Mouse (Mus musculus): ENCODE data around the gene Map2k4. TPM values are rescaled to one million over a fixed set of nuclear protein-coding genes. Genes with fewer than 3 reads are reported as not detected.

The Map2k4 gene
- polyA plus RNA-seq, 1 experiment from 2014 or later, result 30.1 TPM

- no peak overlapping the region for H3K4me3 ChIP-seq (ENCODE audit: low read depth, low read length)
- no peak overlapping the region for H3K9ac ChIP-seq (ENCODE audit: low read depth, low read length)
- H3K4me1 ChIP-seq (ENCODE audit: control insufficient read depth, low read depth, low read length), result peaks cover 4% of the 10 kb centered on the region
- WGBS (ENCODE audit: insufficient replicate concordance), result 79% methylated on average over 2 of the region's 2 CpGs
- H3K27ac ChIP-seq (ENCODE audit: low read length), result no peak overlapping the region
- no peak for ATAC-seq (ENCODE audit: low read depth)
- H3K4me2 ChIP-seq (ENCODE audit: low read depth, low read length), result no peak overlapping the region
- no peaks in the 10 kb centered on the region; the same call in 1 of the 2 replicates for H3K36me3 ChIP-seq (ENCODE audit: control insufficient read depth, insufficient read depth)
- no peaks in the 10 kb centered on the region for H3K9me3 ChIP-seq (replicated peaks; ENCODE audit: control insufficient read depth, low read length)
- H3K27me3 ChIP-seq (ENCODE audit: control insufficient read depth, insufficient read depth, low read depth, low read length), result no peaks in the 10 kb centered on the region
Measured at GRCm38 (mm10) chr11:65760912-65761311, 27.2 kb downstream of the Map2k4 start.

DNA sequence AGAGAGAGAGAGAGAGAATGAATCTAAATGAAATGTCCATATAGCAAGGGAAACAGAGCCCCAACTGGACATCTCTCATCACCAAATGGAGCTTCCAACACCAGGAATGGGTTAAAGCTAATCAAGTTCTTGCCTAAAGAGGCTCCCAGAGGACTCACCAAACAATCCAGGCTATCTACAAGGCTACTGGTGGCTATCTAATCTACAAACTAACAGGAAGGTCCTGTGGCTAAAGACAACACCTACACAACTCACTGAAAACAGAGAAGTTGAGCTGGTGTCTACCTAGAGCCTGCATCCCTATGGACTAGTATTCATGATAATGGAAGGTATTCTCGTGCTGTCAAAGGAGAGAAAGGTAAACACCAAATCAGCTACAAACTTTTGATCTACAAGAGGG is 28.7 kb downstream of the Map2k4 start:
- no peaks in the 10 kb centered on the region; the same call in 1 of the 2 replicates for H3K36me3 ChIP-seq (ENCODE audit: control insufficient read depth, insufficient read depth)
- H3K9me3 ChIP-seq (replicated peaks; ENCODE audit: control insufficient read depth, low read length), result no peaks in the 10 kb centered on the region
- no peak overlapping the region for H3K9ac ChIP-seq (ENCODE audit: low read depth, low read length)
- no peak overlapping the region for H3K4me2 ChIP-seq (ENCODE audit: low read depth, low read length)
- H3K4me3 ChIP-seq (ENCODE audit: low read depth, low read length), result no peak overlapping the region
- no peaks in the 10 kb centered on the region for H3K27me3 ChIP-seq (ENCODE audit: control insufficient read depth, insufficient read depth, low read depth, low read length)
- ATAC-seq (ENCODE audit: low read depth), result no peak
- WGBS (ENCODE audit: insufficient replicate concordance), result 46% methylated on average over 1 of the region's 1 CpGs
- peaks cover 4% of the 10 kb centered on the region for H3K4me1 ChIP-seq (ENCODE audit: control insufficient read depth, low read depth, low read length)
- H3K27ac ChIP-seq (ENCODE audit: low read length), result no peak overlapping the region

GRCm38 (mm10) chr11:65754161-65754560 is 33.9 kb downstream of the Map2k4 start:
- no peaks in the 10 kb centered on the region for H3K9me3 ChIP-seq (replicated peaks; ENCODE audit: control insufficient read depth, low read length)
- no peak overlapping the region for H3K27ac ChIP-seq (ENCODE audit: low read length)
- H3K4me1 ChIP-seq (ENCODE audit: control insufficient read depth, low read depth, low read length), result peaks cover 4% of the 10 kb centered on the region
- H3K9ac ChIP-seq (ENCODE audit: low read depth, low read length), result no peak overlapping the region
- no peaks in the 10 kb centered on the region for H3K27me3 ChIP-seq (ENCODE audit: control insufficient read depth, insufficient read depth, low read depth, low read length)
- H3K4me2 ChIP-seq (ENCODE audit: low read depth, low read length), result no peak overlapping the region
- no peak overlapping the region for H3K4me3 ChIP-seq (ENCODE audit: low read depth, low read length)
- ATAC-seq (ENCODE audit: low read depth), result peak; percentile 77
- WGBS (ENCODE audit: insufficient replicate concordance), result 69% methylated on average over 4 of the region's 4 CpGs
- no peaks in the 10 kb centered on the region; the same call in 1 of the 2 replicates for H3K36me3 ChIP-seq (ENCODE audit: control insufficient read depth, insufficient read depth)

DNA sequence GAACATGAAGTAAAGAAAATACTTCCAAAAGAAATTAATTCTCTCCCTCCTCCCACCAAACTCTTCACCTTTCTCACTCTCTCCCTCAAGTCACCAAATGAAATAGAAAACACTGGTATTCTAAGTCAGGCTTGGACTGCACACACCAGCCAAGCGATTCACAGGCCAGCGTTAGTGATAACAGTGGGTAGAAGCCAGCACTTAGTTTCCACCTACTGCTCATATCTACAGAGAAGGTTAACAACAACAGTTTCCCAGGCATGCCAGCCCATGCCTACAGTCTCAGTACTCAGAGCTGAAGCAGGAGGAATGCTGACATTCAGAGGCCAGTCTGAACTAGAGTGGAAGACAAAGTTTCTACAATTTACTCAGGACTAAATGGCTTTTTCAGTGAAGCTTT is 34.5 kb downstream of the Map2k4 start:
- WGBS (ENCODE audit: insufficient replicate concordance), result 17% methylated on average over 2 of the region's 2 CpGs
- peaks cover 4% of the 10 kb centered on the region for H3K4me1 ChIP-seq (ENCODE audit: control insufficient read depth, low read depth, low read length)
- peak overlapping the region; percentile 54; the same call in 1 of the 2 replicates for H3K27ac ChIP-seq (ENCODE audit: low read length)
- no peaks in the 10 kb centered on the region; the same call in 1 of the 2 replicates for H3K36me3 ChIP-seq (ENCODE audit: control insufficient read depth, insufficient read depth)
- H3K4me3 ChIP-seq (ENCODE audit: low read depth, low read length), result no peak overlapping the region
- no peak overlapping the region for H3K4me2 ChIP-seq (ENCODE audit: low read depth, low read length)
- H3K27me3 ChIP-seq (ENCODE audit: control insufficient read depth, insufficient read depth, low read depth, low read length), result no peaks in the 10 kb centered on the region
- H3K9me3 ChIP-seq (replicated peaks; ENCODE audit: control insufficient read depth, low read length), result no peaks in the 10 kb centered on the region
- H3K9ac ChIP-seq (ENCODE audit: low read depth, low read length), result no peak overlapping the region
- ATAC-seq (ENCODE audit: low read depth), result peak; percentile 35; the same call in 1 of the 2 replicates

GRCm38 (mm10) chr11:65750546-65750945 is 37.6 kb downstream of the Map2k4 start:
- Histone ChIP-seq H3K9me3 (replicated peaks; ENCODE audit: control insufficient read depth, low read length) (no peaks in the 10 kb centered on the region), H3K4me2 (ENCODE audit: low read depth, low read length) (no peak overlapping the region), H3K4me3 (ENCODE audit: low read depth, low read length) (no peak overlapping the region), H3K9ac (ENCODE audit: low read depth, low read length) (no peak overlapping the region), H3K4me1 (ENCODE audit: control insufficient read depth, low read depth, low read length) (peaks cover 4% of the 10 kb centered on the region), H3K27ac (ENCODE audit: low read length) (no peak overlapping the region), H3K27me3 (ENCODE audit: control insufficient read depth, insufficient read depth, low read depth, low read length) (no peaks in the 10 kb centered on the region), H3K36me3 (ENCODE audit: control insufficient read depth, insufficient read depth) (no peaks in the 10 kb centered on the region)
- 60% methylated on average over 3 of the region's 3 CpGs for WGBS (ENCODE audit: insufficient replicate concordance)
- ATAC-seq (ENCODE audit: low read depth), result no peak

GRCm38 (mm10) chr11:65747433-65747832 is 40.7 kb downstream of the Map2k4 start:
- Histone ChIP-seq H3K9ac (ENCODE audit: low read depth, low read length) (no peak overlapping the region), H3K36me3 (ENCODE audit: control insufficient read depth, insufficient read depth) (no peaks in the 10 kb centered on the region), H3K27ac (ENCODE audit: low read length) (no peak overlapping the region), H3K4me1 (ENCODE audit: control insufficient read depth, low read depth, low read length) (no peaks in the 10 kb centered on the region), H3K27me3 (ENCODE audit: control insufficient read depth, insufficient read depth, low read depth, low read length) (no peaks in the 10 kb centered on the region), H3K4me3 (ENCODE audit: low read depth, low read length) (no peak overlapping the region), H3K4me2 (ENCODE audit: low read depth, low read length) (no peak overlapping the region), H3K9me3 (replicated peaks; ENCODE audit: control insufficient read depth, low read length) (no peaks in the 10 kb centered on the region)
- ATAC-seq (ENCODE audit: low read depth), result no peak

GRCm38 (mm10) chr11:65745707-65746333 is 42.3 kb downstream of the Map2k4 start:
- Histone ChIP-seq H3K9ac (ENCODE audit: low read depth, low read length) (no peak overlapping the region), H3K27me3 (ENCODE audit: control insufficient read depth, insufficient read depth, low read depth, low read length) (no peaks in the 10 kb centered on the region), H3K4me2 (ENCODE audit: low read depth, low read length) (no peak overlapping the region), H3K4me1 (ENCODE audit: control insufficient read depth, low read depth, low read length) (no peaks in the 10 kb centered on the region; the same call in 1 of the 2 replicates), H3K36me3 (ENCODE audit: control insufficient read depth, insufficient read depth) (no peaks in the 10 kb centered on the region), H3K4me3 (ENCODE audit: low read depth, low read length) (no peak overlapping the region), H3K9me3 (replicated peaks; ENCODE audit: control insufficient read depth, low read length) (no peaks in the 10 kb centered on the region), H3K27ac (ENCODE audit: low read length) (no peak overlapping the region)
- no peak for ATAC-seq (ENCODE audit: low read depth)
- 83% methylated on average over 8 of the region's 8 CpGs for WGBS (ENCODE audit: insufficient replicate concordance)

GRCm38 (mm10) chr11:65743866-65744265 is 44.2 kb downstream of the Map2k4 start:
- Histone ChIP-seq H3K27me3 (ENCODE audit: control insufficient read depth, insufficient read depth, low read depth, low read length) (no peaks in the 10 kb centered on the region), H3K4me3 (ENCODE audit: low read depth, low read length) (no peak overlapping the region), H3K4me2 (ENCODE audit: low read depth, low read length) (no peak overlapping the region), H3K9me3 (replicated peaks; ENCODE audit: control insufficient read depth, low read length) (no peaks in the 10 kb centered on the region), H3K4me1 (ENCODE audit: control insufficient read depth, low read depth, low read length) (peaks cover 9% of the 10 kb centered on the region), H3K36me3 (ENCODE audit: control insufficient read depth, insufficient read depth) (no peaks in the 10 kb centered on the region), H3K27ac (ENCODE audit: low read length) (no peak overlapping the region), H3K9ac (ENCODE audit: low read depth, low read length) (no peak overlapping the region)
- ATAC-seq (ENCODE audit: low read depth), result no peak
- 82% methylated on average over 3 of the region's 3 CpGs for WGBS (ENCODE audit: insufficient replicate concordance)

DNA sequence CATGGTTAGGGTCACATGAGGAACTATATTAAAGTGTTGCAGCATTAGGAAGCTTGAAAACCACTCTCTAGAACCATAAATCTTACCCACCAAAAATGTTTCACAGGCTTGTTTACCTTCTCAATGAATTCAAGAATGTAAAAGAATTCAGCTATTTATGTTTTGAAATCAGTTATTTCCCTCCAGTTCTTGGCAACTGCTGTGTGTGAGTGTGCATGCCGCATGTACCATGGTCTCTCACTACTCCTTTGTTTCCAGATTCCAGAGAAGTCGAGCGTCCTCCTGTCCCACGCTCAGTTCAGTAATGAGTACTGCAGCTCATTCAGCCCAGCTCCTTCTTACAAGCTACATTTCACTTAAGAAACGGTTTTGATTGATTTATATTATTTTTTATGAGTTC is 47.3 kb downstream of the Map2k4 start:
- no peaks in the 10 kb centered on the region for H3K9me3 ChIP-seq (replicated peaks; ENCODE audit: control insufficient read depth, low read length)
- no peak overlapping the region for H3K9ac ChIP-seq (ENCODE audit: low read depth, low read length)
- H3K27me3 ChIP-seq (ENCODE audit: control insufficient read depth, insufficient read depth, low read depth, low read length), result no peaks in the 10 kb centered on the region
- no peak overlapping the region for H3K27ac ChIP-seq (ENCODE audit: low read length)
- ATAC-seq (ENCODE audit: low read depth), result no peak
- H3K4me2 ChIP-seq (ENCODE audit: low read depth, low read length), result no peak overlapping the region
- H3K4me1 ChIP-seq (ENCODE audit: control insufficient read depth, low read depth, low read length), result peaks cover 9% of the 10 kb centered on the region
- no peaks in the 10 kb centered on the region for H3K36me3 ChIP-seq (ENCODE audit: control insufficient read depth, insufficient read depth)
- WGBS (ENCODE audit: insufficient replicate concordance), result 87% methylated on average over 5 of the region's 5 CpGs
- no peak overlapping the region for H3K4me3 ChIP-seq (ENCODE audit: low read depth, low read length)

Measured in liver, embryonic 16.5 days (tissue).